In the genomic region with DNA sequence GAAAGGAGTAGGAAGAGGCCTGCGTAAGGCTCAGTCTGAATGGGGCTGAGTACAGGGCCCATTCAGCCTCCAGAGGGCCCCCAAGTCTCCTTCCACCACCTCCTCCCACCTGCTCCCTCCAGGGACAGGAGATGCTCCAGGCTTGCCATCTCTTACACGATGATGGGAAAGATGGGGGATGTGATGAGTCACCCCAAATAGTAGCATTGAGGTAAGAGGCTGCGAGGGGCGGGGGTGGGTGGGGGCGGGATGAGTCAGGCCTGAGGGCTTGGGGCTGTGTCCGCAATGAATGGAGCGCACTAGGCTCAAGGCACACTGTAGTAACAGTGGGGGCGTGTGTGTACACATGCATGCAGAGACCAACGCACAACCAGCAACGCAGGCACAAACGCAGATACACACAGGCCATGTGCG, we compare ENCODE assay signal across 13 mouse cellular contexts. TPM values are rescaled to one million over a fixed set of nuclear protein-coding genes. Genes with fewer than 3 reads are reported as not detected.
DNase-seq lines count a peak whose midpoint lies in the region; ATAC-seq and TF ChIP-seq lines count a peak whose summit lies in the region.
"Had no signal": no experiment of that assay in that cellular context is flagged by ENCODE, and none has a peak within 500 bp of the region (broad histone marks: within the 10 kb centered on the region; RNA-seq: fewer than 3 reads in every experiment).

No protein-coding gene starts in this region.

- no peak overlapping the region for H3K27ac ChIP-seq in embryonic facial prominence, embryonic 14.5 days (replicated peaks; ENCODE audit: low read depth, low read length)
- H3K27ac ChIP-seq in embryonic facial prominence, embryonic 10.5 days (replicated peaks): no peak overlapping the region
- H3K27ac ChIP-seq in layer of hippocampus, adult 2 months: no peak overlapping the region
- H3K27ac ChIP-seq in ES-Bruce4 (ENCODE audit: insufficient read depth, low read length): no peak overlapping the region
- H3K27ac ChIP-seq: heart, embryonic 10.5 days; hindbrain, embryonic 15.5 days had no signal

- H3K36me3 ChIP-seq in embryonic facial prominence, embryonic 14.5 days (ENCODE audit: control insufficient read depth, insufficient read depth, low read length): peaks cover 98% of the 10 kb centered on the region
- H3K36me3 ChIP-seq in embryonic facial prominence, embryonic 10.5 days (replicated peaks): peaks cover 99% of the 10 kb centered on the region
- H3K36me3 ChIP-seq in ES-Bruce4 (ENCODE audit: control insufficient read depth, insufficient read depth, low read length, poor library complexity, severe bottlenecking) (0 out of 2 replicates have a peak, but pooled peaks cover 4% of the 10 kb centered on the region), myocyte (ENCODE audit: control insufficient read depth, insufficient read depth) (peaks cover 22% of the 10 kb centered on the region)

- no peak overlapping the region for H3K4me2 ChIP-seq in embryonic facial prominence, embryonic 14.5 days (ENCODE audit: low read depth, low read length)
- peak overlapping the region; percentile 22 for H3K4me2 ChIP-seq in myocyte (ENCODE audit: low read depth)
- H3K4me2 ChIP-seq: hindbrain, embryonic 15.5 days had no signal

- 74% methylated on average over 12 of the region's 12 CpGs for WGBS in embryonic facial prominence, embryonic 14.5 days
- WGBS in embryonic facial prominence, embryonic 10.5 days: 78% methylated on average over 12 of the region's 12 CpGs

- ATAC-seq in embryonic facial prominence, embryonic 14.5 days (ENCODE audit: low read depth): 0 out of 2 replicates have a peak, but pooled peaks have one; percentile 24

- peak; percentile 46 for DNase-seq in embryonic facial prominence, embryonic 14.5 days (ENCODE audit: low spot score)
- DNase-seq in embryonic facial prominence, embryonic 10.5 days (ENCODE audit: low spot score): no peak
- peak in 1 of 2 experiments; percentile 67 for DNase-seq in layer of hippocampus, adult 2 months (ENCODE audit: low spot score in 2 of 2)
- DNase-seq in layer of hippocampus, adult 11-12 months (ENCODE audit: low spot score): no peak
- DNase-seq in embryo, embryonic 10 days (ENCODE audit: low spot score): no peak
- no peak for DNase-seq in spleen, postnatal 4 days (ENCODE audit: low spot score in 2 of 2)
- DNase-seq: B cell, adult 2 months; lung, postnatal 36 days had no signal

- H3K9ac ChIP-seq in embryonic facial prominence, embryonic 14.5 days (ENCODE audit: low read depth, low read length): no peak overlapping the region
- H3K9ac ChIP-seq in ES-Bruce4 (ENCODE audit: low read depth, poor library complexity, severe bottlenecking): no peak overlapping the region
- H3K9ac ChIP-seq: hindbrain, embryonic 15.5 days had no signal

- H3K9me3 ChIP-seq in embryonic facial prominence, embryonic 14.5 days (ENCODE audit: control insufficient read depth, low read length): no peaks in the 10 kb centered on the region
- no peaks in the 10 kb centered on the region for H3K9me3 ChIP-seq in embryonic facial prominence, embryonic 10.5 days
- H3K9me3 ChIP-seq in ES-Bruce4 (replicated peaks; ENCODE audit: control insufficient read depth, insufficient read depth, low read length, poor library complexity, severe bottlenecking): no peaks in the 10 kb centered on the region
- H3K9me3 ChIP-seq: heart, embryonic 10.5 days; hindbrain, embryonic 15.5 days had no signal

- TF ChIP-seq POLR2A in ES-Bruce4 (IDR thresholded peaks at IDR 0.05; ENCODE audit: insufficient read depth, low read length) (no peak), myocyte (IDR thresholded peaks at IDR 0.05; ENCODE audit: insufficient read length, low read depth) (peak; percentile 32)

- no peak overlapping the region for H3ac ChIP-seq in myocyte (ENCODE audit: control insufficient read depth, insufficient read length)

- H3K4me3 ChIP-seq in embryonic facial prominence, embryonic 14.5 days (ENCODE audit: low read depth, low read length): no peak overlapping the region
- H3K4me3 ChIP-seq in embryonic facial prominence, embryonic 10.5 days: no peak overlapping the region
- H3K4me3 ChIP-seq in layer of hippocampus, adult 2 months: no peak overlapping the region
- H3K4me3 ChIP-seq in ES-Bruce4 (ENCODE audit: low read depth, low read length) (no peak overlapping the region), myocyte (no peak overlapping the region)
- H3K4me3 ChIP-seq: erythroblast, embryonic 14.5 days; heart, embryonic 10.5 days; hindbrain, embryonic 15.5 days had no signal

- no peaks in the 10 kb centered on the region for H3K27me3 ChIP-seq in embryonic facial prominence, embryonic 14.5 days (replicated peaks; ENCODE audit: control insufficient read depth, insufficient read depth, low read length)
- 0 out of 2 replicates have a peak, but pooled peaks cover 5% of the 10 kb centered on the region for H3K27me3 ChIP-seq in embryonic facial prominence, embryonic 10.5 days (replicated peaks; ENCODE audit: low read depth, poor library complexity, severe bottlenecking)
- no peaks in the 10 kb centered on the region for H3K27me3 ChIP-seq in ES-Bruce4 (ENCODE audit: control insufficient read depth, insufficient read depth, low read length, poor library complexity, severe bottlenecking)
- H3K27me3 ChIP-seq in myocyte (ENCODE audit: control insufficient read depth, insufficient read depth, insufficient read length): no peaks in the 10 kb centered on the region
- H3K27me3 ChIP-seq: hindbrain, embryonic 15.5 days had no signal

- TF ChIP-seq EP300 in ES-Bruce4 (IDR thresholded peaks at IDR 0.05; ENCODE audit: insufficient read depth, low read depth, low read length): no peak

- peak; percentile 59 for TF ChIP-seq CTCF in layer of hippocampus, adult 2 months (conservative IDR thresholded peaks at IDR 0.05)
- peak; percentile 36 for TF ChIP-seq CTCF in ES-Bruce4 (IDR thresholded peaks at IDR 0.05; ENCODE audit: low read depth, low read length)

- H3K4me1 ChIP-seq in embryonic facial prominence, embryonic 14.5 days (ENCODE audit: control insufficient read depth, insufficient read depth, low read length): no peaks in the 10 kb centered on the region
- peaks cover 20% of the 10 kb centered on the region for H3K4me1 ChIP-seq in embryonic facial prominence, embryonic 10.5 days
- peaks cover 2% of the 10 kb centered on the region for H3K4me1 ChIP-seq in ES-Bruce4 (ENCODE audit: control insufficient read depth, insufficient read depth, low read length)
- H3K4me1 ChIP-seq: hindbrain, embryonic 15.5 days had no signal

- H3K79me2 ChIP-seq in myocyte (ENCODE audit: control insufficient read depth, insufficient read depth): no peaks in the 10 kb centered on the region

TF ChIP-seq in myocyte, 11 proteins besides CTCF, POLR2A, EP300 and RAD21 (continues in another document):
- peak in 1 of 3 experiments; percentile 38 for TF ChIP-seq MYOD1 (IDR thresholded peaks at IDR 0.05; ENCODE audit: control insufficient read depth in 1 of 3, insufficient read length in 2 of 3, low read depth in 2 of 3)
- peak; percentile 60 for TF ChIP-seq POLR2AphosphoS2 (IDR thresholded peaks at IDR 0.05; ENCODE audit: insufficient read length, low read depth)
- no peak for TF ChIP-seq MAX (IDR thresholded peaks at IDR 0.05; ENCODE audit: low read depth)
- peak; percentile 73 for TF ChIP-seq CEBPB (IDR thresholded peaks at IDR 0.05; ENCODE audit: insufficient read depth, poor library complexity, severe bottlenecking)
- no peak for TF ChIP-seq USF1 (IDR thresholded peaks at IDR 0.05; ENCODE audit: low read depth)
- TF ChIP-seq REST (IDR thresholded peaks at IDR 0.05; ENCODE audit: insufficient read depth, insufficient read length): no peak
- TF ChIP-seq TCF12 (IDR thresholded peaks at IDR 0.05; ENCODE audit: insufficient read depth, poor library complexity, severe bottlenecking): no peak
- no peak for TF ChIP-seq E2F4 (IDR thresholded peaks at IDR 0.05; ENCODE audit: insufficient read depth)

RNA-seq across cellular contexts. Expression of a gene that starts 12.0 kb away (rescaled TPM):
- 27.9 and 29.3 TPM in 2 replicates for polyA plus RNA-seq in embryonic facial prominence, embryonic 14.5 days (2014; fragmentation: Nextera tagmentation; extraction: Ambion mirVana)
- 38.2 and 39.6 TPM in 2 replicates for polyA plus RNA-seq in embryonic facial prominence, embryonic 10.5 days (2016; fragmentation: Nextera tagmentation; extraction: Ambion mirVana)
- total RNA-seq in layer of hippocampus, adult 2 months (2021): 10 to 100 TPM; 58.2 to 59.7 TPM
- polyA plus RNA-seq in ES-Bruce4 (2011; ENCODE audit: insufficient read depth, insufficient read length, low read depth, missing spikeins) (33.0 and 33.6 TPM in 2 replicates), myocyte (2012; fragmentation: generic; extraction: Trizol) (58.1 TPM)

RNA-seq across cellular contexts. Expression of a gene that starts 16.3 kb away (rescaled TPM):
- polyA plus RNA-seq in embryonic facial prominence, embryonic 14.5 days (2014; fragmentation: Nextera tagmentation; extraction: Ambion mirVana): 92.9 and 98.4 TPM in 2 replicates
- polyA plus RNA-seq in embryonic facial prominence, embryonic 10.5 days (2016; fragmentation: Nextera tagmentation; extraction: Ambion mirVana): 145 and 155 TPM in 2 replicates
- 10 to 100 TPM; 56.6 to 56.9 TPM for total RNA-seq in layer of hippocampus, adult 2 months (2021)
- 137 and 146 TPM in 2 replicates for polyA plus RNA-seq in ES-Bruce4 (2011; ENCODE audit: insufficient read depth, insufficient read length, low read depth, missing spikeins)
- 33.1 TPM for polyA plus RNA-seq in myocyte (2012; fragmentation: generic; extraction: Trizol)

RNA-seq across cellular contexts. Expression of a gene that starts 28.6 kb away (rescaled TPM):
- 44.0 and 47.2 TPM in 2 replicates for polyA plus RNA-seq in embryonic facial prominence, embryonic 14.5 days (2014; fragmentation: Nextera tagmentation; extraction: Ambion mirVana)
- polyA plus RNA-seq in embryonic facial prominence, embryonic 10.5 days (2016; fragmentation: Nextera tagmentation; extraction: Ambion mirVana): 49.6 and 52.9 TPM in 2 replicates
- total RNA-seq in layer of hippocampus, adult 2 months (2021): 100 to 1,000 TPM; 233 to 243 TPM
- polyA plus RNA-seq in ES-Bruce4 (2011; ENCODE audit: insufficient read depth, insufficient read length, low read depth, missing spikeins) (41.2 and 42.4 TPM in 2 replicates), myocyte (2012; fragmentation: generic; extraction: Trizol) (77.3 TPM)

RNA-seq across cellular contexts. Expression of a gene that starts 45.2 kb away (rescaled TPM):
- polyA plus RNA-seq in embryonic facial prominence, embryonic 14.5 days (2014; fragmentation: Nextera tagmentation; extraction: Ambion mirVana): 30.0 and 31.1 TPM in 2 replicates
- 35.0 and 38.0 TPM in 2 replicates for polyA plus RNA-seq in embryonic facial prominence, embryonic 10.5 days (2016; fragmentation: Nextera tagmentation; extraction: Ambion mirVana)
- total RNA-seq in layer of hippocampus, adult 2 months (2021): 10 to 100 TPM; 26.5 to 27.1 TPM
- 22.3 and 24.5 TPM in 2 replicates for polyA plus RNA-seq in ES-Bruce4 (2011; ENCODE audit: insufficient read depth, insufficient read length, low read depth, missing spikeins)
- polyA plus RNA-seq in myocyte (2012; fragmentation: generic; extraction: Trizol): 37.7 TPM

RNA-seq across cellular contexts. Expression of a gene that starts 47.3 kb away (rescaled TPM):
- 11.7 and 12.6 TPM in 2 replicates for polyA plus RNA-seq in embryonic facial prominence, embryonic 14.5 days (2014; fragmentation: Nextera tagmentation; extraction: Ambion mirVana)
- 30.1 and 32.4 TPM in 2 replicates for polyA plus RNA-seq in embryonic facial prominence, embryonic 10.5 days (2016; fragmentation: Nextera tagmentation; extraction: Ambion mirVana)
- 1 to 10 TPM; 1.0 to 1.1 TPM for total RNA-seq in layer of hippocampus, adult 2 months (2021)
- 32.5 and 34.0 TPM in 2 replicates for polyA plus RNA-seq in ES-Bruce4 (2011; ENCODE audit: insufficient read depth, insufficient read length, low read depth, missing spikeins)
- polyA plus RNA-seq in myocyte (2012; fragmentation: generic; extraction: Trizol): 4.4 TPM
